Mouse (Mus musculus): ENCODE measurements around the gene Dynll2. TPM values are rescaled to one million over a fixed set of nuclear protein-coding genes. Genes with fewer than 3 reads are reported as not detected.
A peak's percentile ranks its signal among the peaks of the same experiment; 100 is the strongest.

Gene Dynll2
- polyA plus RNA-seq (2016; fragmentation: Nextera tagmentation; extraction: Ambion mirVana): 21.4 and 22.5 TPM in 2 replicates

DNA sequence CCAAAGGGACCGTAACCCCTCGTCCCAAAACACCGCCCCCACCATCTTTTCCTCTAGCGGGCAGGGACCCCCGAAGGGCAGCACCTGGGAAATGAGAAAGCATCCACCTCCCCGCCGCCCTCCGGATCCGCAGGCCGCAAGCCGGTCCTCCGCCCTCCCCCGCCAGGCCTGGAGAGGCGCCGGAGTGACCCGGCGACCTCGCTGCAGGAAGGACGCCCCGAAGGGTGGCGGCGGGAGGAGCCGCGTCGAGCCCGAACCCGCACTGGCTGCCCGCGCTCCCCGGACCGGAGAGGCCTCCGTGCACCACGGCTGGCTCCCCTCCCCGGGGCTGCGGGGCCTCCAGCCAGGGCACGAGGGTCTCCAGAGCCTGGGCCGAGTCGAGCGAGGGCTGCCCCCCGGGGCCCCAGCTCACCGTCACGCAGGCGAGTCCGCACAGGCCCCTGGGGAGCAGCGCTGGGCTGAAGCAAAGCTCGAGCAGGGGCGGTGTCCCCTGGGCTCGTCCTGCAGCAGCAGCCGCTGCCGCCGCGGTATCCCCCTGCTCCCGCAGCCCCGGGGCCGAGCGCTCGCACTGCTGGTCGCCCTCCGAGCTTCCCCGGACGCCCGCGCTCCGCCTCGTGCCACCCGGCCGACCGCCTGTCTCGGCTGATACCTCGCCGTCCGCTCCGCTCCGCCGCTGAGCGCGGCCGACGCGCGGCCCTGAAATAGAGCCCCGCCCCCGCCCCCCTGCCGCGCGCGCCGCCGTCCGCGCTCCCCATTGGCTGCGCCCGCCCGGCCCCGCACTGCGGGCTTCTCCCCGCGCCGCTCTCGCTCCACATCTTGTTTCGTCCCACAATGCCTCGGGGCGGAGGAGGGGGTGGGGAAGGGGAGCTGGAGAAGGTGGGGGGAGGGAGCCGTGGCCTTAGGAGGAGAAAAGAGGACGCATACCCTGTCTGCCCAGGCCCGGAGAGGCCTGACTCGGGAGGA, at the start of gene Dynll2:
Dynll2 (minus strand) TSS at position 703 of the 963 bp plus-strand sequence.
- Histone ChIP-seq H3K36me3 (peaks cover 18% of the 10 kb centered on the region), H3K4me1 (replicated peaks) (peaks cover 34% of the 10 kb centered on the region), H3K27me3 (replicated peaks) (no peaks in the 10 kb centered on the region), H3K4me3 (peak within 1 kb of the TSS; percentile 99), H3K4me2 (peak within 1 kb of the TSS; percentile 95), H3K9ac (peak within 1 kb of the TSS; percentile 99), H3K27ac (ENCODE audit: poor library complexity, severe bottlenecking) (peak within 1 kb of the TSS; percentile 99), H3K9me3 (replicated peaks) (no peaks in the 10 kb centered on the region)
- WGBS: under 1% methylated on average over 97 of the region's 107 CpGs
- peak; percentile 96 for ATAC-seq (ENCODE audit: insufficient number of reproducible peaks, low FRiP score)

DNA sequence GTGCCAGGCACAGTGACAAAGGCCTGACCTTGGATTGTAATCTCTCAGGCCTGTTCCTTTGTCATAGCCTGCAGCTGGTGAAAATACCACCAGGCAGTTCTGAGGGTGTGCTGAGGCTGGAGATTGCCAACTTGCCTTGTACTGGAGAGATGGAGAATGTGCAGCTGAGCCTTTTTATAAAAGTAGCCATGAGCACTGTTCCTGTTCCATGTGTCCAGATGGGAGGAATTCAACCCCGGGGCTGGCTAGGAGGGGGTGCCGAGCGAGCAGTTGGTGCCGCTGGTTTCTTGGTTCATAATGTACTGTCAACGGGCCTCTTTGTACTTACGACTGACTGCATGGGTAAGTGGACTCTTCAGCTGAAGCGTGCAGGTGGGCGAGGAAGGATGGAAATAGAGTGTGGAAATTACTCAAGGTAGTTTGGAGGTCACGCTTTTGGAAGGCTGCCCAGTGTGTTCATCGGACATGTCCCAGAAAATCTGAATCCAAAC, 49.5 kb upstream of the Dynll2 start:
- H3K9me3 ChIP-seq (replicated peaks): 0 out of 2 replicates have a peak, but pooled peaks cover 3% of the 10 kb centered on the region
- no peak overlapping the region for H3K9ac ChIP-seq
- peak overlapping the region; percentile 71 for H3K27ac ChIP-seq (ENCODE audit: poor library complexity, severe bottlenecking)
- H3K4me2 ChIP-seq: peak overlapping the region; percentile 20; the same call in 1 of the 2 replicates
- no peak for ATAC-seq (ENCODE audit: insufficient number of reproducible peaks, low FRiP score)
- H3K4me3 ChIP-seq: no peak overlapping the region
- 57% methylated on average over 10 of the region's 10 CpGs for WGBS
- peaks cover 2% of the 10 kb centered on the region; the same call in 1 of the 2 replicates for H3K36me3 ChIP-seq
- 0 out of 2 replicates have a peak, but pooled peaks cover 11% of the 10 kb centered on the region for H3K4me1 ChIP-seq (replicated peaks)
- H3K27me3 ChIP-seq (replicated peaks): no peaks in the 10 kb centered on the region

DNA sequence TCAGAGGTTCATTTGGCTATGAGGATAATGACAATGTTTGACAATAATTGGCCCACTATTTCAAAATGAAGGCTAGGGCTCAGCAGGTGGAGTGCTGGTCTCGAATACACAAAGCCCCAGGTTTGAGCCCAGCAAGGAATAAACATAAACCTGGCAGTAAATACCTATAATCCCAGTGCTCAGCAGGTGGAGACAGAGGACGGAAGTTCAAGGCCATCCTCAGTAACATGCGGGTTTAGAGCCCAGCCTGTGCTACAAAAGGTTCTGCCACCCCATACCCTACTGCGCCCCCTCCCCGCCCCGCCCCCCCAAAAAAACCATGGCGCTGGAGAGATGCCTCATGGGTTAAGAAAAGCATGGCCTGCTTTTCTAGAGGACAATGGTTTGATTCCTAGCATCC, 48.6 kb upstream of the Dynll2 start:
- H3K4me3 ChIP-seq: no peak overlapping the region
- H3K27ac ChIP-seq (ENCODE audit: poor library complexity, severe bottlenecking): no peak overlapping the region
- 62% methylated on average over 7 of the region's 7 CpGs for WGBS
- H3K4me2 ChIP-seq: no peak overlapping the region
- H3K9me3 ChIP-seq (replicated peaks): 0 out of 2 replicates have a peak, but pooled peaks cover 3% of the 10 kb centered on the region
- no peak for ATAC-seq (ENCODE audit: insufficient number of reproducible peaks, low FRiP score)
- H3K27me3 ChIP-seq (replicated peaks): no peaks in the 10 kb centered on the region
- H3K9ac ChIP-seq: no peak overlapping the region
- peaks cover 2% of the 10 kb centered on the region; the same call in 1 of the 2 replicates for H3K36me3 ChIP-seq
- H3K4me1 ChIP-seq (replicated peaks): 0 out of 2 replicates have a peak, but pooled peaks cover 11% of the 10 kb centered on the region

DNA sequence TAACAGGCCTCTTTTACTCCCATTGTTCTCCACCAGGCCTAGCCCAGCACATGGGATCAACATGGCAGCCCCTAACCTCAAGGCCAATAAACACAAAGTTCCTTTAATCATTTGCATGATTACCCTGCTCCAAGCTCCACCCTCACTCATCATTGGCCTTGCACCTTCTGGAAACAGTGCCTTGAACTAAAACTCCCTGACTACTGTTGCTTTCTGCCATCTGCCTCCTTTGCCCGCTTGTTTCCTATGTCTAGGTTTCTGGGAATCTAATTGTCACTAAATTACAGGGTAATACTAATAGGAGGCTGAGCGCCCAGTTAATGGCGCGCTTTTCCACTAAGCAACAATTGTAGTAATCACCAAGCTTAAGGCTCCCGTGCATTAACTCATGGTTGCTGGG, 44.4 kb upstream of the Dynll2 start:
- WGBS: 88% methylated on average over 5 of the region's 5 CpGs
- Histone ChIP-seq H3K4me2 (no peak overlapping the region), H3K27ac (ENCODE audit: poor library complexity, severe bottlenecking) (no peak overlapping the region), H3K36me3 (no peaks in the 10 kb centered on the region), H3K4me1 (replicated peaks) (peaks cover 14% of the 10 kb centered on the region), H3K9me3 (replicated peaks) (no peaks in the 10 kb centered on the region), H3K9ac (no peak overlapping the region), H3K27me3 (replicated peaks) (no peaks in the 10 kb centered on the region), H3K4me3 (no peak overlapping the region)
- ATAC-seq (ENCODE audit: insufficient number of reproducible peaks, low FRiP score): no peak

DNA sequence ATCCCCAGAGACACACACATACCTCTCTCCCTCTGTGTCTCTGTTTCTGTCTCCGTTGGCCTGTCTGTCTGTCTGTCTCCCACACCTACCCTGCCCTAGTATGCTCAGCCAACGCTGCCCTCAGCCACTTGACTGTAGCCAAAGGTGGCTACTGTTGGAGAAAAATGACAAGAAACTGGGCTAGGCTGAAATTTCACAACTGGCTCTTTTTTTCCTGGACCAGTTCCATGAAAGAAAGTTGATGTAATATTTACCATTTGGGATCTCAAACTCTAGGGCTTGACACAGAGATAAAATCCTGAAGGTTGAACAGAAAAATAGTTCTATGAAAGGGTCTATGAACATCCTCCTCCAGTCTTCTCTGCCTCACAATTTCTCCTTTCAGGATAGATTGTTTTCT, 43.5 kb upstream of the Dynll2 start:
- Histone ChIP-seq H3K4me3 (no peak overlapping the region), H3K9ac (no peak overlapping the region), H3K36me3 (no peaks in the 10 kb centered on the region), H3K27me3 (replicated peaks) (no peaks in the 10 kb centered on the region), H3K4me2 (no peak overlapping the region), H3K4me1 (replicated peaks) (peaks cover 12% of the 10 kb centered on the region), H3K27ac (ENCODE audit: poor library complexity, severe bottlenecking) (no peak overlapping the region), H3K9me3 (replicated peaks) (no peaks in the 10 kb centered on the region)
- WGBS: 59% methylated on average over 2 of the region's 2 CpGs
- no peak for ATAC-seq (ENCODE audit: insufficient number of reproducible peaks, low FRiP score)

DNA sequence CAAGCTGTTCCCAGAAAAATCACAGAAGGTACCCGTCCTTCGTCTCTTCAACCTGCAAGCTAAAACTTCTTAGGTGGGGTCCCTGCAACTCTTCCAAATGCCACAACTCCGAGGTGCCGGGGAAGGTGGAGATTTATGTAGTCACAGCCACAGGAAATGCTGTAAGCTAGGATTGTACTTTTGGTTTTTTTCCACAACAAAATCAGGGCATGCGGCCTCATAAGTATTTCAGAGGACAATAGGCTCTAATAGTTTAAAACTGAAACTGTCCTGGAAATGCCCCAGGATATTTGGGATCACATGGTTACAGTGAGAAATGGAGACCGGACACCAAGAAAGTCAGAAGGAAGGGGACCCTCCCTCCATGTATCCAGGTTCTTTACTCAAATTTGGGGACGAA, 42.9 kb upstream of the Dynll2 start:
- Histone ChIP-seq H3K9me3 (replicated peaks) (no peaks in the 10 kb centered on the region), H3K9ac (no peak overlapping the region), H3K27ac (ENCODE audit: poor library complexity, severe bottlenecking) (no peak overlapping the region), H3K36me3 (no peaks in the 10 kb centered on the region), H3K4me2 (no peak overlapping the region), H3K4me3 (no peak overlapping the region), H3K4me1 (replicated peaks) (peaks cover 12% of the 10 kb centered on the region), H3K27me3 (replicated peaks) (no peaks in the 10 kb centered on the region)
- 84% methylated on average over 7 of the region's 7 CpGs for WGBS
- ATAC-seq (ENCODE audit: insufficient number of reproducible peaks, low FRiP score): no peak

DNA sequence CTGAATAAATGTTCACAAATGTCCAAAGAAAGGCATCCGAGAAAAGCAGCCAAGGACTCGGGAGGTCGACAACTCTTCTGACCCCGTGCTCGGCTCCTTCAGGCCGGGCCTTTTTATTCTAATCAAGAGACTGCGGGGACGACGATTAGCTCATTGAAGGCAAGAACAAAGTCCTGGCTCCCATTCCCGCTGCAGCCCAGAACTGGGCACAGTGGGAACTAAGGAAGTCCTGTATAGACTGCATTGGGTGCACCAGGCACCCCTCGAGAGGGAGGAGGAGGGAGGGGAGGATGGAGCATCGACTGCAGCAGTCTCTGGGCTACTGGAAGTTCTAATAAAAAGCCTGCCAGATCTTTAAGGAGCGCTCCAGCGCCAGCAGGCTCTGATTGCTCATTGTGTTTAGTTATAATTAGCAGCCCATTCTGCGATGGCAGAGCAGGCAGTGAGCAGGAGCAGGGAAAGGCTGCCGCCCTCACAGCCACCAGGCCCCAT, 40.9 kb upstream of the Dynll2 start:
- Histone ChIP-seq H3K27ac (ENCODE audit: poor library complexity, severe bottlenecking) (no peak overlapping the region), H3K4me1 (replicated peaks) (peaks cover 12% of the 10 kb centered on the region), H3K4me3 (no peak overlapping the region), H3K4me2 (peak overlapping the region; percentile 29), H3K27me3 (replicated peaks) (no peaks in the 10 kb centered on the region), H3K9ac (no peak overlapping the region), H3K36me3 (no peaks in the 10 kb centered on the region), H3K9me3 (replicated peaks) (no peaks in the 10 kb centered on the region)
- ATAC-seq (ENCODE audit: insufficient number of reproducible peaks, low FRiP score): no peak
- WGBS: 16% methylated on average over 16 of the region's 16 CpGs

DNA sequence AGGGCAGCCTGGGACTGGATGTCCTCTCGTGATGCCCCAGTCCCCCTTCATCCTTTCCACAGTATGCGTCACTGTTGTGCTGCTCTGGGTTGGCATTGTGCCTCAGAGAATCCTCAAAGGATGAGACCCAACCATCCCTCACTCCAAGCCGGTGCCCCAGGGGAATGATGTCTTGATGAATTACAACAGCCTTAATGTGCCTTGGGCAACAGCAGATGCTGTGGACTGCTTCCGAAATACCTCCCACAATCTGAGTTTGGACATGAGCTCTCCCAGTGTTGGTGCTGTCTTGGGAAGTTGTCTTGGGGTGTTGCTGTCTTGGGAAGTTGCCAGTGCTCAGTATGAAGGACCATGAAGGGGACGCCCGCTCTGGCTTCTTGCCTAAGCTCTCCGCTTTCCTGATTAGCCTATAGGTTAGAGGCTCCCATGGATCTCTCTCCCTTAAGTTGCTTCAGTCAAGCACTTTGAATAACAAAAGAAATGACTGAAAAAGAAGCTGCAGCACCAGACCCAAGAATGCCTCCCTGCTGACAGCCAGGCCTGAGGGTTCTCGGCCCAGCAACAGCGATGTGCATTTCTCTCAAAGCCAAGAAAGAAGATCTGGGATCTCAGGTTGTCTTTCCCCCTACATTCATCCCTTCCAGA, 40.2 kb upstream of the Dynll2 start:
- no peak overlapping the region for H3K4me2 ChIP-seq
- no peak overlapping the region for H3K9ac ChIP-seq
- H3K9me3 ChIP-seq (replicated peaks): no peaks in the 10 kb centered on the region
- H3K27ac ChIP-seq (ENCODE audit: poor library complexity, severe bottlenecking): no peak overlapping the region
- WGBS: 80% methylated on average over 9 of the region's 9 CpGs
- H3K4me1 ChIP-seq (replicated peaks): peaks cover 12% of the 10 kb centered on the region
- H3K27me3 ChIP-seq (replicated peaks): no peaks in the 10 kb centered on the region
- H3K4me3 ChIP-seq: no peak overlapping the region
- no peaks in the 10 kb centered on the region for H3K36me3 ChIP-seq
- ATAC-seq (ENCODE audit: insufficient number of reproducible peaks, low FRiP score): no peak

DNA sequence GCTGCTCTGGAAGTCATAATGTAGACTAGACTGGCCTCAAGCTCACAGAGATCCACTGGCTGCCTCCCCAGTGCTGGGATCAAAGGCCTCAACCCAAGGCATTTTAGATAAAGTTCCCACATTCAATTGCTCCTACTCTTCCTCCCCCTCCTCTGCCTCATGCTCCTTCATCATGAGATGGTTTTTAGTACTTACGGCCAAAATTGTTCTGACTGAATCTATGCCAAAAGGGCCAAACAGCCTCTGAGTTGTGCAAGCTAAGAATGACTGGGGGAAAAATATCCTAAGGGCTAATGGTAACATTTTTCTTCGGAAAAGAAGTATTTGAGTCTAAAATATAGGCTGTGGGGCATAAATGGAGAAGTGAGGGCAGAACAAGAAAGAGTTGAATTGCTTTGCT, 36.6 kb upstream of the Dynll2 start:
- Histone ChIP-seq H3K36me3 (no peaks in the 10 kb centered on the region), H3K9ac (no peak overlapping the region), H3K27me3 (replicated peaks) (no peaks in the 10 kb centered on the region), H3K4me2 (no peak overlapping the region), H3K27ac (ENCODE audit: poor library complexity, severe bottlenecking) (no peak overlapping the region), H3K4me1 (replicated peaks) (peaks cover 20% of the 10 kb centered on the region), H3K4me3 (no peak overlapping the region), H3K9me3 (replicated peaks) (no peaks in the 10 kb centered on the region)
- ATAC-seq (ENCODE audit: insufficient number of reproducible peaks, low FRiP score): no peak
- 77% methylated on average over 2 of the region's 2 CpGs for WGBS

DNA sequence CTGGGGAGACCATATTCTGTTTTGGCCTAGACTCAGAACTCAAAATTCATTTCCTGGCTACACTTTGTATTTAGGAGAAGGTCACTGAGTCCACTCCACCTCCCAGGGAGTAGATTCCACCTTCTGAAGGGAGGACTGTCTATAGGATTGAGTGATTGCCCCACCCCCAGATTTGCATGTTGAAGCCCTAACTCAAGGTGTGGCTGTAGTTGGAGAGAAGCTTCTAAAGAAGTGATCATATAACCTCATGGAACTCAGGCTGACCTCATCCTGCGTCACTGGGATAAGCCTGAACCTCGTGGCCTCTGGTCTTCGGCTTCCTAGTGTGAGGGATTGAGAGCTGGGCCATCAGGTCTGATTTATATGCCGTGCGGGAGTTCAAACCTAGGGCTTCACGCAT, 28.5 kb upstream of the Dynll2 start:
- no peaks in the 10 kb centered on the region for H3K36me3 ChIP-seq
- H3K4me2 ChIP-seq: no peak overlapping the region
- 78% methylated on average over 6 of the region's 6 CpGs for WGBS
- H3K27me3 ChIP-seq (replicated peaks): no peaks in the 10 kb centered on the region
- no peak overlapping the region for H3K27ac ChIP-seq (ENCODE audit: poor library complexity, severe bottlenecking)
- no peaks in the 10 kb centered on the region for H3K9me3 ChIP-seq (replicated peaks)
- no peak overlapping the region for H3K4me3 ChIP-seq
- peaks cover 22% of the 10 kb centered on the region for H3K4me1 ChIP-seq (replicated peaks)
- no peak overlapping the region for H3K9ac ChIP-seq
- no peak for ATAC-seq (ENCODE audit: insufficient number of reproducible peaks, low FRiP score)

DNA sequence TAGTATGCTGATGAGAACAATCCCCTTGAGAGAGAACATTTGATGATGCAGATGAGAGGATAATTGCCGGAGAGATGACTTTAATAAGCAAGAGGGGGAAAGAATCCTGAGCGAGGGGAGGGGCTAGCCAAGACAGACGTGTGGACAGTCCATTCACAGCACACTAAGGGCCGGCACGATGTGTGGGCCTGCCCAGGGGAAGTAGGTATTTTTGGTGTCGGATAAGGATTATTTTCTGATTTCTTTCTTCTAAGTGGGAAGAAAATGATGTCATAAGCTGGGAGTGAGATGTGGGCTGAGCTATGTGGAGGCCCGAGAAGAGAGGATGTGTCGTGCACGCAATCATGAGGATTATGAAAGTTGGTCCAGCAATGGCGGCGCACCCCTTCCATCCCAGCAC, 27.8 kb upstream of the Dynll2 start:
- no peak for ATAC-seq (ENCODE audit: insufficient number of reproducible peaks, low FRiP score)
- Histone ChIP-seq H3K4me2 (no peak overlapping the region), H3K36me3 (no peaks in the 10 kb centered on the region), H3K4me3 (no peak overlapping the region), H3K27ac (ENCODE audit: poor library complexity, severe bottlenecking) (no peak overlapping the region), H3K4me1 (replicated peaks) (peaks cover 23% of the 10 kb centered on the region), H3K9me3 (replicated peaks) (no peaks in the 10 kb centered on the region), H3K27me3 (replicated peaks) (no peaks in the 10 kb centered on the region), H3K9ac (no peak overlapping the region)
- WGBS: 81% methylated on average over 11 of the region's 11 CpGs
